Mouse (Mus musculus) CH12.LX (cell line): ENCODE measurements around the gene Zg16.

Experiments
- CHD1 ChIP-seq: IDR thresholded peaks from 2 replicates; pipeline ENCODE4 v1.6.1; 2012; ENCODE audit warnings: low read depth, low read length, improper control_type of control experiment, inconsistent platforms
- CTCF ChIP-seq, 2 experiments: IDR thresholded peaks in 1 of 2; conservative IDR thresholded peaks in 1 of 2; 2 replicates each; pipeline ENCODE4 v1.5.1; 2011 to 2012; ENCODE audit warnings: low read depth in 2 of 2, low read length in 2 of 2, improper control_type of control experiment in 1 of 2, inconsistent platforms in 1 of 2, mild to moderate bottlenecking in 1 of 2, moderate library complexity in 1 of 2
- E2F4 ChIP-seq: IDR thresholded peaks from 2 replicates; pipeline ENCODE4 v1.6.1; 2011; ENCODE audit warnings: low read depth, low read length, improper control_type of control experiment; ENCODE audit not compliant: insufficient replicate concordance
- EP300 ChIP-seq: IDR thresholded peaks from 2 replicates; pipeline ENCODE4 v1.6.1; 2011; ENCODE audit warnings: low read length, improper control_type of control experiment
- ETS1 ChIP-seq: conservative IDR thresholded peaks from 2 replicates; pipeline ENCODE4 v1.6.1; 2012; ENCODE audit warnings: low read depth, mild to moderate bottlenecking, inconsistent platforms, low read length, improper control_type of control experiment, moderate library complexity
- MAX ChIP-seq: IDR thresholded peaks from 2 replicates; pipeline ENCODE4 v1.6.1; 2011; ENCODE audit warnings: low read length, improper control_type of control experiment
- MXI1 ChIP-seq: IDR thresholded peaks from 2 replicates; pipeline ENCODE4 v1.6.1; 2011; ENCODE audit warnings: mild to moderate bottlenecking, low read depth, low read length, improper control_type of control experiment
- SMC3 ChIP-seq: IDR thresholded peaks from 2 replicates; pipeline ENCODE4 v1.6.1; 2011; ENCODE audit warnings: low read depth, low read length, improper control_type of control experiment
- TBP ChIP-seq: conservative IDR thresholded peaks from 2 replicates; pipeline ENCODE4 v1.6.1; 2011; ENCODE audit warnings: low read depth, low read length, improper control_type of control experiment
- TCF12 ChIP-seq: IDR thresholded peaks from 2 replicates; pipeline ENCODE4 v1.6.1; 2014; ENCODE audit warnings: low read depth, mild to moderate bottlenecking, inconsistent platforms, low read length, improper control_type of control experiment

DNA sequence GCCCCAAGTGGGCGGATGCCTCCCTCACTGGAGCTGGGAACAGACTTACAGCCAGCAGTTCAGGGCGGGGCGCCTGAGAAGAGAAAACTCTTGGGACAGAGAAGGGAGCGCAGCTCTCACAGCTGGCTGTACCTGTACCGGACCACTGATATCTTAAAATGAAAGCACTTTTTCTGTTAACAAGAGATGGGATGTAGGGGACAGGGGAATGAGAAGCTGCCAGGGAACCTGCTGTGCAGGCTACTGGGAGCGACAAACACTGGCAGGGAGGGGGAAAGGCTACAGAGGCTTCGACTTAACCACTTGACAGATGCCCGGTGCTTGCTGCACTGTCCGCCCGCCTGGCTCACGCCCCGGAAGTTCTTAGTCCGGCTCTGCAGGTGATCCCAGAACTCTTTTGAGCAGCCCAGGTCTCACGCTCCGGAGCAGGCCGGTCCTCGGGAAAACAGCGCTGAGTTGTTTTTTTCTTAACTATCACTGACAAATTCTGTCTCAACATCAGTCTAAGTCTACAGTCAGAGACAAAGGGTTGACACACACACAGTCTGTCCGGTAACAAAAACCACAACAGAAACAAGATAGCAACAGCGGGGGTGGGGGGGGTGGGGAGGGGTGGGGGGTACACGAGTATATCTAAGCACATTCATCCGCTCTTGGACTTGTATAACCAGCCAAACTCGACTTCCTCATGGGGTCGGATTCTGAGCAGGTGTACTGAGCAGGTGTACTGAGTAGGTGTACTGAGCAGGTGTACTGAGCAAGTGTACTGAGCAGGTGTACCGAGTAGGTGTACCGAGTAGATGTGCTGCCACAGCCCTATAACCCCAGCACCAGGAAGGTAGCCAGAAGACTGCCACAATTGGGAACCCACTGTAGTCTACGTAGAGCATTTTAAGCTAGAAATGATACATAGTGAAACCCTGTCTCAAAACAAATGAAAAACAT, 2.0 kb upstream of the Zg16 start:
- TF ChIP-seq CTCF (conservative IDR thresholded peaks at IDR 0.05 in 1 of 2, IDR thresholded peaks at IDR 0.05 in 1 of 2; ENCODE audit: low read depth in 2 of 2, low read length in 2 of 2) (no peak), SMC3 (no peak), MAX (no peak), MXI1 (no peak), TCF12 (no peak), E2F4 (no peak), ETS1 (no peak), TBP (no peak), CHD1 (no peak), EP300 (no peak)
